Mouse (Mus musculus) right cerebral cortex, postnatal 25 days (tissue): ENCODE measurements around the gene Rps6kb2.

ENCODE experiments used
- DNase-seq: peaks from one replicate; pipeline ENCODE4 v3.0.0; 2022

The Rps6kb2 gene

DNA sequence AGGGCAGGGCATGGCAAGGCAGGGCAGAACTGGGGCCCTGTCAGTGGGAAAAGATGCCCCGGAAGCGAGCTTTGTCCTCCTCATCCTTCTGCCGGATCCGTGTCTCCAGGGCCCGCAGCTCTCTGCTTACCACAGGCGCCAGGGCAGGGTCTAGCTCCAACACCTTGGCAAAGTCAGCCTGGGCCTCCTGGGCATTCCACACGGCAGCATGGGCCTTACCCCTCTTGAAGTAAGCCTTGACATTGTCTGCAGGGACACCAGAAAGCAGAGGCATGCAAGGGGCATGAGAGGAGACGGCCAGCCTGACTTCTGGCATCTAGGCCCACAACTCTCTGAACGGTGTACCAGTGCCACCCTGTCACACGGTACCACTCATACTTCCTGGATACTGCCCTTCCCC lies 48.6 kb downstream of the Rps6kb2 start:
- DNase-seq = no peak

DNA sequence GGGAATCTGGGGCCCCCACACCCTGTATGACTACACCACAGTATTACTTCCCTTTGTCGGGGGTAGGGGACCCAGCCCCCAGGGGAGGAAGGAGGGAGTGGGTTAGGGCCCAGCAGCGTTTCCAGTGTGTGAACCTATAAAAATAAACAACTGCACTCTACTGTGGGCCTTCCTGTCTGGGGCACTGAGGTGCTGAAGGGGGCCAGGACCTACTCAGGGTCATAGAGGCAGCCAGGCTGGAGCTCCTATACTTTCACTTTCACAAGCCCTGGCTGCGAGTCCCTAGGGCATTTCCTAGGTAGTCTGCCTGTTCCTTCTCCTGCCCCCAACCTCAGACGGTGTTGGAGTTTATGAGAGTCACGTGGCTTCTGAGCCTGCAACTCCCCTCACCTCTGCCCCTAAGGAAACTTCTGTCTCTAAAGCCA lies 49.3 kb downstream of the Rps6kb2 start:
- no peak for DNase-seq

DNA sequence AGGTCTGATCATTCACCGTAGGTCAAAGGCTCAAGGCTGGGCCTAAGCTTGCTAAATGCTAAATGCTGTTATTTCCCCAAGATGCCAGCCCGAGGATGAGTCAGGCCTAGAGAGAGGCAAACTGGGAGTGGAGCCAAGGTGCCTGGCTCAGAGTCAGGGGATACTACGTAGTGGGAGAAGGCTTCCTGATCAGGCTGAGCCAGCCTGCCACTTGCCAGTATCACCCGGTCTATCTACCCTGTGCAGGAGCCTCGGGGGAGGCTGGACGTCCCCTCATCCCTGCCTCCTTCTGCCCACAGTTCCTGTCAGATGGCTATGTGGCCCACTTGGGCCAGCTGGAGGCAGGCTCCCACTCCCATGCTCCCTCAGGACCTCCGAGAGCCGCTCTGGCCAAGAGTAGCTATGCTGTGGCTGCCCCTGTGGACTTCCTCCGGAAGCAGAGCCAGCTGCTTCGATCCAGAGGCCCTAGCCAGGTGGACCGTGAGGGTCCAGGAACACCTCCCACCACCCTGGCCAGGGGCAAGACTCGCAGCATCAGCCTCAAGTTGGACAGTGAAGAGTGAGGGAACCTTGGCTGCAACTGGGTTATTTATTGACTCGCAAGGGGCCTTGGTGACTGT lies 49.9 kb downstream of the Rps6kb2 start:
- DNase-seq = peak; percentile 78

DNA sequence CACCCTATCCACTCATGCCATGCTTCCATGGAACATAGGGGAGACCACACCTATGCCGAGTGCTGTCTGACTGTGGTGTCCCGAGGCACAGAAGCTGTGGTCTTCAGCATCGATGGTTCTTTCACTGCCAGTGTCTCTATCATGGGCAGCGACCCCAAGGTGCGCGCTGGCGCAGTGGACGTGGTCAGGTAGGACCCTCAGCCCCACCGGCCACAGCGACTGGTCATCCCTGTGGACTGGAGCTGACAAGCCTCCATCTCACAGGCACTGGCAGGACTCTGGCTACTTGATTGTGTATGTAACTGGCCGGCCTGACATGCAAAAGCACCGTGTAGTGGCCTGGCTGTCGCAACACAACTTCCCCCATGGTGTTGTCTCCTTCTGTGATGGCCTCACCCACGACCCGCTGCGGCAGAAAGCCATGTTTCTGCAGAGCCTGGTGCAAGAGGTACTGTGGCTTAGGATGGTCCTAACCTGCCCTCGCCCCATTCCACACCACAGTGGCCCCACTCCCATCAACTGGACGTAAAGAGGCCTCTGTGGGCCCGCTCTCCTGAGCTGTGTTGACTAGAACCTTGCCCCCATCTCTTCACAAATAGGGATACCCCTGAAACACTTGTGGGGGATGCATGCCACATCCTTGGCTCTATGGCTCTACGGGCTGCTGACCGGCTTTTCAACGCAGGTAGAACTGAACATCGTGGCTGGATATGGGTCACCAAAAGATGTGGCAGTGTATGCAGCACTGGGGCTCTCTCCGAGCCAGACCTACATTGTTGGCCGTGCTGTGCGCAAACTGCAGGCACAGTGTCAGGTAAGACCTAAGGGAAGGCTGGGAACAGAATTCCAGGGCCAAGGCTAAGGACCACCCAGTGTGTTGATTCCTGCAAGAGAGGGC lies 50.8 kb downstream of the Rps6kb2 start:
- no peak for DNase-seq

DNA sequence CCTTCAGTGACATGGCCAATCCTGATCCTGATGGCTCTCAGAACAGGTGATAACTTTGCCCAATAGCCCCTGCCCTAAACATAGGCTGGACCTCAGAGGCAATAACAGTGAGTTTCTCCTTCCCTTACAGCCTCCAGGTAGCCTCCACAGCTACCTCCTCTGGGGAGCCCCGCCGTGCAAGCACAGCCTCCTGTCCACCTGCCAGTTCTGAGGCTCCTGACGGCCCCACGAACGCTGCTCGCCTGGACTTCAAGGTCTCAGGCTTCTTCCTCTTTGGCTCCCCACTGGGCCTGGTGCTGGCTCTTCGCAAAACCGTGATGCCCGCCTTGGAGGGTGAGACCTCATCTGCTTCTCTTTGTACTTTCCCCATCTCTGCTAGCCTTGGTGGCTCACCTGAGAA lies 54.6 kb downstream of the Rps6kb2 start:
- no peak for DNase-seq

DNA sequence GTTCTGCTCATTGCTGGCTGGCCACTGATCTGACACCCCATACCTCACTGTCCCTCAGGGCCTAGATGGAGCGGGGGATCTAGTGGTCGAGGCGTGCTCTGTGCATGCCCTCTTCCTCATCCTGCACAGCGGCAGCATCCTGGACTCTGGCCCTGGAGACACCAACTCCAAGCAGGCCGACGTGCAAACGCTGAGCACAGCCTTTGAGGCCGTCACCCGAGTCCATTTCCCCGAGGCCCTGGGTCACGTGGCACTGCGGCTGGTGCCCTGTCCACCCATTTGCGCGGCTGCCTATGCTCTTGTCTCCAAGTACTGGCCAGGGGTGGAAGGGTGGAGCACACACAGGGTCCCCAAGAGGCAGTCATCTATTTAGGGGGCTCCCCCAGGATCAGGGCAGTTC lies 56.5 kb downstream of the Rps6kb2 start:
- no peak for DNase-seq

DNA sequence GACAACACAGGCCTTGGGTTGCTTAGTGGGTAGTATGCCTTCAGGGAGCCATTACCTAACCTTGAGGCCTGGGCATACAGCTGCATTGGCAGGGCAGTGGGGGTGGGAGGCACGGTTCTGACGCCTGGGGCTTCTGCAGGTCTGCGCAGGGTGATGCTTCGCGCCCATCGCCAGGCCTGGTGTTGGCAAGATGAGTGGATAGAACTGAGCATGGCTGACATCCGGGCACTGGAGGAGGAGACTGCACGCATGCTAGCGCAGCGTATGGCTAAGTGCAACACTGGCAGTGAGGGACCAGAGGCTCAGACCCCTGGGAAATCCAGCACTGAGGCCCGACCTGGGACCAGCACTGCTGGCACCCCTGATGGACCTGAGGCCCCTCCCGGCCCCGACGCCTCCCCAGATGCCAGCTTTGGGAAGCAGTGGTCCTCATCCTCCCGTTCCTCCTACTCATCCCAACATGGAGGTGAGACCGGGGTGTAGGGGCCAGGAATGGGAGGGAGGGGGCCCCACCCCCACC lies 58.4 kb downstream of the Rps6kb2 start:
- DNase-seq = no peak
